Mouse (Mus musculus) lung, postnatal 0 days (tissue): ENCODE measurements around the gene Ppp1r36.

ENCODE experiments used
- CTCF ChIP-seq: IDR thresholded peaks from 2 replicates; pipeline ENCODE4 v1.5.1; 2016; ENCODE audit warnings: antibody characterized with exemption, mild to moderate bottlenecking
- EP300 ChIP-seq: IDR thresholded peaks from 2 replicates; pipeline ENCODE4 v1.6.1; 2016; ENCODE audit warnings: antibody characterized with exemption, mild to moderate bottlenecking, control low read depth

DNA sequence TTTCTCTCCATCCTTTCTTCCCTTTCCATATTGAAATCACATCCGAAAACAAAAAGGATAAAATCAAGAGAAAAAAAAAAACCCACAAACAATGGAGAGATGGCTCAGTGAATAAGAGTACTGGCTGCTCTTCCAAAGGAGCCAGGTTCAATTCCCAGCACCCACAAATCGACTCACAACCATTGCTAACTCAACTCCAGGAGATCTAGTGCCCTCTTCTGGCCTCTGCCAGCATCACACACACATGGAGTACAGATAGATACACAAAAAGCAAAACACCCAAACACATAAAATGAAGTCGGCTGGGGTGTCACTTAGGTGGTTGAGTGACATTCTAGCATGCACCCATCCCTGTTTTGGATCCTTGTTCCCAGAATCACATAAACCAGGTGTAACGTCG is 1.0 kb downstream of the Ppp1r36 start:
- TF ChIP-seq CTCF (peak; percentile 33; the same call in 1 of the 2 replicates), EP300 (no peak)
